Comparison of ENCODE assay signal across 8 mouse cellular contexts in the genomic region with DNA sequence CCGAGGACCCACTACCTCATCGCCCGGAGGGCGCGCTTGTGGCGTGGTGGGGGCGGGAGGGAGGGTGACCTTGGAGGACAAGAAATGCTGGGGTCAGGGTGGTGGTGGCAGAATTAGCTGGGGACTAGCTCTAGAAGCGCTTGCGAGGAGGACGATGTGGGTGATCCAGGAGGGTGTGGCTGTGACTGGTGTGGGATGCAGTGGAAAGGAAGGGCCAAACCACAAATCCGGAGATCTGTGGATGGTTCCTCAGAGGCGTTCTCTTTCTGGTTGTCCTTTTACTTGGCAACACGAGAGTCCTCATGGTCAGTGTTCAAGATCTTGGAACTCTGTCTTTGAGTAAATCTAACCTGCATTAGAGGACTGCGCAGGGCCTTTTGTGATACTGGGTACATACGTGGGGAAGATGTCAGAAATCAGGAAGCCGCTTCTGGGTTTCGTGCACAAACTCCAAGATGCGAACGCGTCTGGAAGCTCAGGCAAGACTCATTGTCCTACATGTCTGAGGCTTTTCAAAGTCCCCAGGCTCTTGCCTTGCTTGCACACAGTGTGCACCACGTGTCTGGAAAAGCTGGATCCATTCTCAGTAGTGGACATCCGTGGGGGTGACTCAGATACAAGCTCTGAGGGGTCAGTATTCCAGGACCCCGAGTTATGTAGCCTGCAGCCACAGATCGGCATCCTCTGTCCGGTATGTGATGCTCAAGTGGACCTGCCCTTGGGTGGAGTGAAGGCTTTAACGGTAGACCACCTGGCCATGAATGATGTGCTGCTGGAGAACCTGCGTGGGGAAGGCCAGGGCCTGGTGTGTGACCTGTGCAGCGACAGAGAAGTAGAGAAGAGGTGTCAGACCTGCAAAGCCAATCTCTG. TPM values are rescaled to one million over a fixed set of nuclear protein-coding genes. Genes with fewer than 3 reads are reported as not detected.
A peak's percentile ranks its signal among the peaks of the same experiment; 100 is the strongest.
DNase-seq lines count a peak whose midpoint lies in the region; ATAC-seq lines count a peak whose summit lies in the region.

No protein-coding gene starts in this region.

- H3K36me3 ChIP-seq in forebrain, embryonic 15.5 days = no peaks in the 10 kb centered on the region
- H3K36me3 ChIP-seq in liver, embryonic 12.5 days = no peaks in the 10 kb centered on the region
- H3K36me3 ChIP-seq in stomach, embryonic 16.5 days (ENCODE audit: control insufficient read depth, insufficient read depth, low read length) = 0 out of 2 replicates have a peak, but pooled peaks cover 1% of the 10 kb centered on the region

- no peaks in the 10 kb centered on the region for H3K27me3 ChIP-seq in forebrain, embryonic 15.5 days
- peaks cover 8% of the 10 kb centered on the region; the same call in 1 of the 2 replicates for H3K27me3 ChIP-seq in liver, embryonic 12.5 days (replicated peaks)
- H3K27me3 ChIP-seq in stomach, embryonic 16.5 days (ENCODE audit: control insufficient read depth, insufficient read depth, low read length) = no peaks in the 10 kb centered on the region

- no peaks in the 10 kb centered on the region for H3K9me3 ChIP-seq in forebrain, embryonic 15.5 days
- H3K9me3 ChIP-seq in liver, embryonic 12.5 days (replicated peaks) = no peaks in the 10 kb centered on the region
- no peaks in the 10 kb centered on the region for H3K9me3 ChIP-seq in stomach, embryonic 16.5 days (replicated peaks; ENCODE audit: control insufficient read depth, low read length)

- H3K27ac ChIP-seq in brown adipose tissue, adult 24 weeks (replicated peaks; ENCODE audit: low read depth, low read length) = no peak overlapping the region
- peak overlapping the region; percentile 77 for H3K27ac ChIP-seq in forebrain, embryonic 15.5 days (replicated peaks)
- peak overlapping the region; percentile 51; the same call in 1 of the 2 replicates for H3K27ac ChIP-seq in liver, embryonic 12.5 days
- peak overlapping the region; percentile 76 for H3K27ac ChIP-seq in stomach, embryonic 16.5 days (ENCODE audit: low read length)

- DNase-seq in layer of hippocampus, adult 11-12 months (ENCODE audit: low spot score) = peak; percentile 17
- no peak for DNase-seq in layer of hippocampus, adult 9-10 months (ENCODE audit: low spot score)
- no peak for DNase-seq in embryo, embryonic 9.5 days (ENCODE audit: extremely low spot score)
- no peak for DNase-seq in MN1 (ENCODE audit: low spot score)

- WGBS in forebrain, embryonic 15.5 days = 36% methylated on average over 28 of the region's 28 CpGs
- 31% methylated on average over 28 of the region's 28 CpGs for WGBS in liver, embryonic 12.5 days (ENCODE audit: insufficient replicate concordance)
- 27% methylated on average over 28 of the region's 28 CpGs for WGBS in stomach, embryonic 16.5 days

- peak overlapping the region; percentile 61 for H3K4me2 ChIP-seq in forebrain, embryonic 15.5 days (replicated peaks)
- H3K4me2 ChIP-seq in liver, embryonic 12.5 days = peak overlapping the region; percentile 84
- H3K4me2 ChIP-seq in stomach, embryonic 16.5 days (ENCODE audit: low read depth, low read length) = peak overlapping the region; percentile 80

- ATAC-seq in forebrain, embryonic 15.5 days (replicated peaks) = peak; percentile 62
- ATAC-seq in liver, embryonic 12.5 days = peak; percentile 48
- ATAC-seq in stomach, embryonic 16.5 days (ENCODE audit: insufficient read depth, low FRiP score) = peak; percentile 57

- H3K4me3 ChIP-seq in brown adipose tissue, adult 24 weeks (ENCODE audit: insufficient read depth, low read depth, low read length) = peak overlapping the region; percentile 55
- H3K4me3 ChIP-seq in forebrain, embryonic 15.5 days = peak overlapping the region; percentile 57
- peak overlapping the region; percentile 69 for H3K4me3 ChIP-seq in liver, embryonic 12.5 days
- peak overlapping the region; percentile 76 for H3K4me3 ChIP-seq in stomach, embryonic 16.5 days (replicated peaks; ENCODE audit: low read length)

- H3K9ac ChIP-seq in forebrain, embryonic 15.5 days (replicated peaks) = peak overlapping the region; percentile 73
- H3K9ac ChIP-seq in liver, embryonic 12.5 days = peak overlapping the region; percentile 72
- peak overlapping the region; percentile 90 for H3K9ac ChIP-seq in stomach, embryonic 16.5 days (ENCODE audit: low read length)

- peaks cover 3% of the 10 kb centered on the region; the same call in 1 of the 2 replicates for H3K4me1 ChIP-seq in brown adipose tissue, adult 24 weeks (ENCODE audit: control insufficient read depth, insufficient read depth, insufficient read length, low read length)
- peaks cover 42% of the 10 kb centered on the region for H3K4me1 ChIP-seq in forebrain, embryonic 15.5 days
- H3K4me1 ChIP-seq in liver, embryonic 12.5 days = peaks cover 32% of the 10 kb centered on the region
- H3K4me1 ChIP-seq in stomach, embryonic 16.5 days (ENCODE audit: control insufficient read depth, insufficient read depth, low read length) = peaks cover 34% of the 10 kb centered on the region

RNA-seq across cellular contexts. Expression of a gene that starts 0.7 kb away (rescaled TPM):
- polyA plus RNA-seq in brown adipose tissue, adult 24 weeks (2012; ENCODE audit: insufficient read depth, insufficient read length, missing spikeins) = 0.67 and 2.7 TPM in 2 replicates
- polyA plus RNA-seq in forebrain, embryonic 15.5 days (2015; fragmentation: Nextera tagmentation; extraction: Ambion mirVana) = 7.8 and 8.0 TPM in 2 replicates
- 1.0 and 1.2 TPM in 2 replicates for polyA plus RNA-seq in liver, embryonic 12.5 days (2016; fragmentation: Nextera tagmentation; extraction: Ambion mirVana)
- 6.4 and 6.5 TPM in 2 replicates for polyA plus RNA-seq in stomach, embryonic 16.5 days (2015; fragmentation: Nextera tagmentation; extraction: Ambion mirVana)

RNA-seq across cellular contexts. Expression of a gene that starts 46.7 kb away (rescaled TPM):
- 2.3 and 4.0 TPM in 2 replicates for polyA plus RNA-seq in brown adipose tissue, adult 24 weeks (2012; ENCODE audit: insufficient read depth, insufficient read length, missing spikeins)
- polyA plus RNA-seq in forebrain, embryonic 15.5 days (2015; fragmentation: Nextera tagmentation; extraction: Ambion mirVana) = 6.7 and 8.0 TPM in 2 replicates
- 13.8 and 13.9 TPM in 2 replicates for polyA plus RNA-seq in liver, embryonic 12.5 days (2016; fragmentation: Nextera tagmentation; extraction: Ambion mirVana)
- 12.3 and 12.4 TPM in 2 replicates for polyA plus RNA-seq in stomach, embryonic 16.5 days (2015; fragmentation: Nextera tagmentation; extraction: Ambion mirVana)
